Mouse (Mus musculus): ENCODE results near the gene Bcl2l11.

DNA sequence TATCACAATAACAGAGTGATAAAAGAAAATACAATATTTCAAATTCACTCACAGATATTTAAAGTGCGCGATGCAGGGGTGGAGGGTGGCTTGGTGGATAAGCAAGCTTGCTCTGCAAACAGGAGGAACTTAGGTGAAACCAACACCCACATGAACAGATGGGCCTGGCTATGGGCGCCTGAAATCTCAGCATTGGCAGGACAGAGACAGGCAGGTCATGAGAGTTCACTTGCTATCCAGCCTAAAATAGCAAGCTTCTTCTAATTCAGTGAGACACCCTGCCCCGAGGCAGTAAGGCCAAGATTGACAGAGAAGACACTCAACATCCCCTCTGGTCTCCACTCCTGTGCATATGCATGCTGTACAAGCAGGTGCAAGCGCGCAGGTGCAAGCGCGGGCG lies 23.8 kb upstream of the Bcl2l11 start:
- TF ChIP-seq CTCF (IDR thresholded peaks at IDR 0.05; ENCODE audit: borderline replicate concordance, insufficient read depth, low read depth, low read length) (no peak), POLR2A (IDR thresholded peaks at IDR 0.05; ENCODE audit: borderline replicate concordance, insufficient read depth, low read length) (no peak)
